Mouse (Mus musculus): ENCODE measurements around the gene Ttc33.

DNA sequence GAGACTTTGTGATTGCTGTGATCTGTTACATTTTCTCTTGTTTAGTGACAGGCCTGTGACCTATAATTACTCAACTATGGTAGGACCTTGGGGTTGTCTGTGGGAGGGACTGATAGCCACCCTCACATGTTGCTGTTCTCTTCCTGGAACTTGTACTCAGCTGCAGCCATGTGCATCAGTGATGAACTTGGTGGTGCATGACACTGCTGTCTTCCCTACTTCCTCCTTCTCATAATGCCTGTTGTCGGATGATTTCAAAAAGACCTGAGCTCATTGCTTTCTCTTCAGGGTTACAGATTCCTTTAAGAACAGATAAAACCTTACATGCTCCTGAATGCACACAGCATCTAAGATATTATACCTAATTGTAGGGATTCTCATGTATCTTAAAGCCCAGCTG is 2.7 kb downstream of the Ttc33 start:
- TF ChIP-seq CTCF (IDR thresholded peaks at IDR 0.05; ENCODE audit: borderline replicate concordance, insufficient read depth, low read depth, low read length) (no peak), POLR2A (IDR thresholded peaks at IDR 0.05; ENCODE audit: borderline replicate concordance, insufficient read depth, low read length) (no peak)
